In the genomic region with DNA sequence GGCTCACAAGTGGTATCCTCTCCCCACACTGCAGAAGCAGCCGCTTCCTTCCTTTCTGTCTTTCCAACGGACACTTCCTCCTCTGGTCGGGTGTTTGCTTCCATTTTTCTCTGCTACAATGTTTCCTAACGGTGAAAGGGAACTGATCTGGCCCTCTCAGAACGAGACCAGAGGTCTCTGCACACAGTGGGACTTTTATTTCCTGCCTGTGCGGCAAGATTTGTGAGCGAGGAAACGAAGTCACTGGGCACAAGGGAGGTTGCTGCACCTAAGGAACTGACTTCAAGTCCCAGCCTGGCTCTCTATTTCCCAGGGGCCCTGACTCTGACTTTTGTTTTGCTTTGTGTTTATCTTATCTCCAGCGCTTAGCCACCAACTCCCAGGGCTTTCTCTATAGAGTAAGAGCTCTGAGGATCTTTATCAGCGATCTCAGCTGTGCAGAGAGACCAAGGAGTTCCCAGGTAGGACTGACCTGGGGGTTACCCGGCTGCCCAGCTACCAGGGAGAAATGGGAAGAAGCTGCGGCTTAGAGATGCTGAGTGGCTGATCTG, we compare ENCODE assay signal across 20 mouse cellular contexts. TPM values are rescaled to one million over a fixed set of nuclear protein-coding genes. Genes with fewer than 3 reads are reported as not detected.
DNase-seq lines count a peak whose midpoint lies in the region; ATAC-seq and TF ChIP-seq lines count a peak whose summit lies in the region.
"Had no signal": no experiment of that assay in that cellular context is flagged by ENCODE, and none has a peak within 500 bp of the region (broad histone marks: within the 10 kb centered on the region; RNA-seq: fewer than 3 reads in every experiment).

No protein-coding gene starts in this region.

- intact Hi-C loops in heart, postnatal 14 days (cut with DNase I): no loop called here

- H3K9me3 ChIP-seq in heart, embryonic 13.5 days: 0 out of 2 replicates have a peak, but pooled peaks cover 5% of the 10 kb centered on the region
- H3K9me3 ChIP-seq in intestine, postnatal 0 days (ENCODE audit: control insufficient read depth): no peaks in the 10 kb centered on the region
- H3K9me3 ChIP-seq in megakaryocyte, embryonic 14.5 days: peaks cover 5% of the 10 kb centered on the region
- H3K9me3 ChIP-seq: lung, embryonic 15.5 days; neural tube, embryonic 12.5 days had no signal

- WGBS in heart, embryonic 13.5 days: 12% methylated on average over 12 of the region's 12 CpGs
- WGBS in bone marrow, adult 2 months: 2% methylated on average over 12 of the region's 12 CpGs
- 12% methylated on average over 12 of the region's 12 CpGs for WGBS in intestine, postnatal 0 days

- H3K27ac ChIP-seq in heart, embryonic 13.5 days (replicated peaks): no peak overlapping the region
- peak overlapping the region; percentile 23; the same call in 1 of the 2 replicates for H3K27ac ChIP-seq in bone marrow, adult 2 months (ENCODE audit: control insufficient read depth, insufficient read depth, low read depth, low read length, poor library complexity)
- H3K27ac ChIP-seq in intestine, postnatal 0 days (ENCODE audit: low read depth, low read length): no peak overlapping the region
- H3K27ac ChIP-seq: embryonic facial prominence, embryonic 12.5 days; layer of hippocampus, adult 2 months; lung, embryonic 15.5 days; neural tube, embryonic 12.5 days had no signal

- no peak for TF ChIP-seq CTCF in bone marrow, adult 2 months (IDR thresholded peaks at IDR 0.05; ENCODE audit: control insufficient read depth, insufficient read depth, low read length)
- TF ChIP-seq CTCF in intestine, postnatal 0 days (IDR thresholded peaks at IDR 0.05; ENCODE audit: low read depth): no peak

- ATAC-seq in heart, embryonic 13.5 days (ENCODE audit: extremely low read depth, insufficient number of reproducible peaks, low FRiP score, low TSS enrichment): no peak
- no peak for ATAC-seq in intestine, postnatal 0 days
- ATAC-seq: activated CD4-positive, CD25-positive, alpha-beta regulatory T cell, adult 4 months; forebrain, embryonic 14.5 days had no signal

- peak overlapping the region; percentile 29 for H3K4me2 ChIP-seq in heart, embryonic 13.5 days
- peak overlapping the region; percentile 27 for H3K4me2 ChIP-seq in intestine, postnatal 0 days (replicated peaks; ENCODE audit: low read depth)
- H3K4me2 ChIP-seq: embryonic facial prominence, embryonic 12.5 days; lung, embryonic 15.5 days; neural tube, embryonic 12.5 days had no signal

- no peaks in the 10 kb centered on the region; the same call in none of the 2 replicates for H3K27me3 ChIP-seq in heart, embryonic 13.5 days (replicated peaks)
- no peaks in the 10 kb centered on the region for H3K27me3 ChIP-seq in intestine, postnatal 0 days (replicated peaks; ENCODE audit: control insufficient read depth, insufficient read depth, low read length)
- no peaks in the 10 kb centered on the region for H3K27me3 ChIP-seq in megakaryocyte, embryonic 14.5 days (replicated peaks)
- H3K27me3 ChIP-seq: neural tube, embryonic 12.5 days had no signal

- peaks cover 14% of the 10 kb centered on the region for H3K4me1 ChIP-seq in heart, embryonic 13.5 days
- no peaks in the 10 kb centered on the region; the same call in 1 of the 2 replicates for H3K4me1 ChIP-seq in bone marrow, adult 2 months (ENCODE audit: control insufficient read depth, insufficient read depth, low read length)
- H3K4me1 ChIP-seq in intestine, postnatal 0 days (replicated peaks; ENCODE audit: control insufficient read depth, insufficient read depth, low read length): peaks cover 3% of the 10 kb centered on the region; the same call in 1 of the 2 replicates
- H3K4me1 ChIP-seq in megakaryocyte, embryonic 14.5 days: peaks cover 33% of the 10 kb centered on the region
- H3K4me1 ChIP-seq: neural tube, embryonic 12.5 days had no signal

- H3K36me3 ChIP-seq in heart, embryonic 13.5 days: no peaks in the 10 kb centered on the region
- no peaks in the 10 kb centered on the region for H3K36me3 ChIP-seq in intestine, postnatal 0 days (ENCODE audit: control insufficient read depth, insufficient read depth)
- H3K36me3 ChIP-seq in megakaryocyte, embryonic 14.5 days (replicated peaks; ENCODE audit: low read length): peaks cover 4% of the 10 kb centered on the region
- H3K36me3 ChIP-seq: embryonic facial prominence, embryonic 12.5 days; lung, embryonic 15.5 days; neural tube, embryonic 12.5 days had no signal

- H3K4me3 ChIP-seq in heart, embryonic 13.5 days: no peak overlapping the region
- peak overlapping the region; percentile 43 for H3K4me3 ChIP-seq in bone marrow, adult 2 months (replicated peaks; ENCODE audit: control insufficient read depth, low read depth, low read length)
- no peak overlapping the region for H3K4me3 ChIP-seq in intestine, postnatal 0 days (ENCODE audit: low read depth, low read length)
- H3K4me3 ChIP-seq in megakaryocyte, embryonic 14.5 days (replicated peaks): peak overlapping the region; percentile 76
- H3K4me3 ChIP-seq: embryonic facial prominence, embryonic 12.5 days; layer of hippocampus, adult 2 months; lung, embryonic 15.5 days; neural tube, embryonic 12.5 days had no signal

- no peak for DNase-seq in heart, postnatal 14 days
- DNase-seq in right cerebral cortex, postnatal 4 days: no peak
- no peak for DNase-seq in gastrocnemius, postnatal 25 days
- DNase-seq in kidney, postnatal 10 days: no peak
- DNase-seq: cerebellum, adult 9-10 months; heart, postnatal 36 days; kidney, adult 18-20 months; midbrain, embryonic 14.5 days; retina, postnatal 1 day; thymus, postnatal 25 days had no signal

- no peak for TF ChIP-seq POLR2A in bone marrow, adult 2 months (IDR thresholded peaks at IDR 0.05; ENCODE audit: borderline replicate concordance, control insufficient read depth, low read depth, low read length)

- H3K9ac ChIP-seq in heart, embryonic 13.5 days: peak overlapping the region; percentile 29; the same call in 1 of the 2 replicates
- no peak overlapping the region for H3K9ac ChIP-seq in intestine, postnatal 0 days (ENCODE audit: low read depth, low read length)
- H3K9ac ChIP-seq: embryonic facial prominence, embryonic 12.5 days; lung, embryonic 15.5 days; neural tube, embryonic 12.5 days had no signal

RNA-seq across cellular contexts. Expression of a gene that starts 4.0 kb away (rescaled TPM):
- 6.3 and 6.8 TPM in 2 replicates for polyA plus RNA-seq in heart, embryonic 13.5 days (2015; fragmentation: Nextera tagmentation; extraction: Ambion mirVana)
- total RNA-seq in heart, postnatal 14 days (2021): 10 to 100 TPM; 33.0 to 34.8 TPM
- polyA plus RNA-seq in bone marrow, adult 2 months (2011; ENCODE audit: insufficient read depth, insufficient read length, low replicate concordance, missing spikeins): 19.1 and 32.9 TPM in 2 replicates
- polyA plus RNA-seq in intestine, postnatal 0 days (2015; fragmentation: Nextera tagmentation; extraction: Ambion mirVana): 5.1 and 5.8 TPM in 2 replicates
- 3.6 and 10.3 TPM in 2 replicates for polyA plus RNA-seq in megakaryocyte, embryonic 14.5 days (2012; ENCODE audit: insufficient read depth, low replicate concordance)
- total RNA-seq in gastrocnemius, postnatal 25 days (2021): 10 to 100 TPM; 19.7 to 22.7 TPM

Comparison
In these comparisons a context has a peak if more than half of its experiments do, and no peak if none do; other contexts are left out.
1. H3K4me3 ChIP-seq: peak in bone marrow, adult 2 months (single experiment) and megakaryocyte, embryonic 14.5 days (single experiment); none in heart, embryonic 13.5 days (single experiment) and intestine, postnatal 0 days (single experiment).